Mouse (Mus musculus) layer of hippocampus, adult 8-10 months (tissue): ENCODE data around the gene Slc25a25. TPM values are rescaled to one million over a fixed set of nuclear protein-coding genes. Genes with fewer than 3 reads are reported as not detected.
"Not testable (repeated sequence)": the region's sequence is repeated elsewhere in the genome, so short reads cannot be mapped to it uniquely, and the experiment has no call there.

ENCODE experiments used
- DNase-seq, 2 experiments: peaks; one replicate each; pipeline ENCODE4 v3.0.0; 2022; ENCODE audit warnings: low spot score in 2 of 2
- total RNA-seq, 4 experiments: library from RNA; stranded (reverse); gene quantifications; 2 replicates each; pipeline ENCODE4 v1.2.4; 2022

Slc25a25 gene
- total RNA-seq: 10 to 100 TPM; 55.0 to 60.7 (median 55.9) TPM

- peak; percentile 96 to 98 for DNase-seq
Measured at GRCm38 (mm10) chr2:32450881-32451844, at the start of gene Slc25a25. Gene Slc25a25 (minus strand): TSS chr2:32451445.

GRCm38 (mm10) chr2:32500461-32500860 lies 49.2 kb upstream of the Slc25a25 start:
- no peak for DNase-seq

GRCm38 (mm10) chr2:32499365-32499764 lies 48.1 kb upstream of the Slc25a25 start:
- DNase-seq: no peak

GRCm38 (mm10) chr2:32496190-32496589 lies 44.9 kb upstream of the Slc25a25 start:
- DNase-seq: no peak

GRCm38 (mm10) chr2:32495185-32495726 lies 44.0 kb upstream of the Slc25a25 start:
- no peak for DNase-seq

GRCm38 (mm10) chr2:32494522-32494921 lies 43.3 kb upstream of the Slc25a25 start:
- no peak for DNase-seq

GRCm38 (mm10) chr2:32493301-32493701 lies 42.1 kb upstream of the Slc25a25 start:
- DNase-seq: no peak

- no peak for DNase-seq
Measured at GRCm38 (mm10) chr2:32492661-32493060, 41.4 kb upstream of the Slc25a25 start.

GRCm38 (mm10) chr2:32490730-32491129 lies 39.5 kb upstream of the Slc25a25 start:
- DNase-seq: not testable (repeated sequence)

GRCm38 (mm10) chr2:32488679-32489078 lies 37.4 kb upstream of the Slc25a25 start:
- peak; percentile 72 to 82 for DNase-seq

GRCm38 (mm10) chr2:32487124-32487623 lies 35.9 kb upstream of the Slc25a25 start:
- peak; percentile 82 to 95 for DNase-seq

GRCm38 (mm10) chr2:32486155-32486554 lies 34.9 kb upstream of the Slc25a25 start:
- no peak for DNase-seq

GRCm38 (mm10) chr2:32485751-32486150 lies 34.5 kb upstream of the Slc25a25 start:
- DNase-seq: no peak

- DNase-seq: no peak
Measured at GRCm38 (mm10) chr2:32484933-32485332, 33.7 kb upstream of the Slc25a25 start.

GRCm38 (mm10) chr2:32483179-32483875 lies 32.1 kb upstream of the Slc25a25 start:
- DNase-seq: no peak

GRCm38 (mm10) chr2:32482351-32482750 lies 31.1 kb upstream of the Slc25a25 start:
- DNase-seq: no peak

GRCm38 (mm10) chr2:32475361-32475760 lies 24.1 kb upstream of the Slc25a25 start:
- not testable (repeated sequence) for DNase-seq

GRCm38 (mm10) chr2:32471681-32472061 lies 20.4 kb upstream of the Slc25a25 start:
- no peak for DNase-seq

GRCm38 (mm10) chr2:32471001-32471680 lies 19.9 kb upstream of the Slc25a25 start:
- no peak for DNase-seq

- DNase-seq: no peak
Measured at GRCm38 (mm10) chr2:32464212-32464891, 13.1 kb upstream of the Slc25a25 start.

GRCm38 (mm10) chr2:32463773-32464172 lies 12.5 kb upstream of the Slc25a25 start:
- DNase-seq: no peak
